Mouse (Mus musculus) gastrocnemius, postnatal 10 days (tissue): ENCODE measurements around the gene Psen1. TPM values are rescaled to one million over a fixed set of nuclear protein-coding genes. Genes with fewer than 3 reads are reported as not detected.

Experiments used
- DNase-seq: peaks from one replicate; pipeline ENCODE4 v3.0.0; 2021; ENCODE audit warnings: mixed read lengths
- total RNA-seq, 2 experiments: library from RNA; stranded (reverse); gene quantifications; 2 replicates each; pipeline ENCODE4 v1.2.3; 2021

Gene Psen1
- total RNA-seq, 2 experiments from 2014 or later: 28.0 to 34.1 TPM

DNA sequence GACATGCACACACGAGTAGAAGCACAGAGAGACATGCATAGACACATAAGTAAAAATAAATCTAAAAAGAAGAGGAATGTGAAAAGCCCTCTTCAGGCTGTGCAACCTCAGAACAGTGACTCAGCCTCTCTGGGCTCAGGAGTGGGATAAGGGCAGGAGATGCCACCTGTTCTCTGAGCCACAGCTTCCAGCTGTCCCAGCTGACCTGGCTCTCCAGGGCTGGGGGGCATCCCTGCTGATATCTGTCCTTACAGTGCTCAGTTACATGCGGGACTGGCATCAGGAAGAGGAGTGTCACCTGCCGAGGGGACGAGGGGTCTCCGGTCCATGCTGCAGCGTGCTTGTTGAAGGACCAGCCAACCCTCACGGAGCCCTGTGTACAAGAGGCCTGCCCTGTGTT lies 88.8 kb downstream of the Psen1 start:
- no peak for DNase-seq

DNA sequence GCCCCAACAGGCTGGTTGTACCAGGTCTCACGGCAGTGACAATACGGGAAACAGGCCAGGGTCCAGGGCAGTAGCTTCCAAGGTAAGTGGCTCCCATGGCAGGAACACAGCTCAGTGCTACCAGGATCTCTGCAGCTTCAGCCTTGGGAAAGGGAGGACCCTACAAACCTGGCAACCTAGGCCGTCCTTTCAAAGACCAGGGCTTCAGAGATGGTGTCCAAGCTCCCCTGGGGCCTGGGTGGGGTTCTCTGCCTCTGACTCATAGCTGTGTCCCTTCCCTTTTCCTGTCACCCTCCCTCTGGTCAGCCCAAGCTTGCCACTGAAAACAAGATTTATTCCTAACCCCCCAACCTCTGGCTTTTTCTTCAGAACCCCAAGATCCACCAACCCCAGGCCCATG lies 92.2 kb downstream of the Psen1 start:
- no peak for DNase-seq

DNA sequence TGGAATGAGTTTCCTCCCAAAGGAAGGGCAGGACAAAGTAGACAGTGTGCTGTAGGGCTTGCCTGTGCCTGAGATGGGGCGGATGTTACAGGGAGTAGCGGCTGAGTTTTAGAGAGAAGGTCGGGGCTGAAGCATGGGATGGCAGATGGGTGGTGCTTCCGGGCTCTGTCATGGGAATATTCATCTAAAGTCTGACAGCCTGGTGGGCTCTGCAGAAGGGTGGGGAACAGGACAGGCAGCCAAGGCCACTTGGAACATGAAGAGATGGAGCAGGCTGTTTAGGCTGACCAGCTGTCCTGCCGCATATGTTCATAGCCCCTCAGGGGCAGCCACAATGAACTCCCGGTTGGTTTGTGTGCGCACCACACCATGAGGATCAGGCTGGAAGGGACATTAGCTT lies 93.3 kb downstream of the Psen1 start:
- no peak for DNase-seq

DNA sequence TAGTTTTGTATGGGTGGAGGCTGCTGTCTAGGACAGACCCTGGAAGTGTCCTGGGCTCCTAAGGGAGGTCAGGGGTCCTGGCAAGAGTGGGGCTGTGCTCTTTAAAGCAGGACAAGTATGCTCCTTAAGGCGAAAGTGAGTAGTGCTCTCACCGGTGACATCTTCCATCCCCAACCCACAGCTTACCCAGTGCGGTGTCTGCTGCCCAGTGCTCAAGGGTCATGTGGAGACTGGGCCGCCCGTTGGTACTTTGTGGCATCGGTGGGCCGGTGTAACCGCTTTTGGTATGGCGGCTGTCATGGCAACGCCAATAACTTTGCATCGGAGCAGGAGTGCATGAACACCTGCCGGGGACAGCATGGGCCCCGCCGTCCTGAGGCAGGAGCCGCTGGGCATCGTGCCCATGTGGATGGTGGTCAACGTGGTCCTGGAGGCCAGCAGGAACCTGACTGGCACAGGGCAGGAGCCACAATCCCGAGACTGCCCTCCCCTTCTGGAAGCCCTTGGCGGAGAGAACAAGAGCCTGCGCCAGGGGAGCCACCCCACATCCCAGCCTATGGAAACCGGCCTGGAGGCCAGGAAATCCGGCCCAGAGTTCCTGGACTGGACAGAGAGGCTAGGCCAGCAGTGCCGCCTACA lies 93.8 kb downstream of the Psen1 start:
- DNase-seq: no peak

DNA sequence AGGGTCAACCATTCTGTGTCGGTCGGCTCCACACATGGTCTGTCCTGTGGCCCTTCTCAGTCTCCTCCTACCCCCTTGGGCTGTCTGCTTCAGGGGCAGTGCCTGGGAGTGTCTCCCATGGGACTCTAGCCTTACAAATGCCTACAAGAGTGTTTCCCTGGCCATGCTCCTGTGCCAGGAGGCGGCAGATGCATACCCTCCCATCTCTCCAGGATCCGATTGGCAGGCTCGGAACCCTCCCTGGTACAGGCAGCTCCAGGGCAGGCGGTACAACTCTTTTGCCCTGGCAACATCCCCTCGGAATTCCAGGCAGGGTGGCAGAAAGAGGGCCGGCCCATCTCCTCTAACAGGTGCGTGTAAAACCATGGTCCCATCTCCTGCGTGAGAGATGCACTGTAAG lies 94.7 kb downstream of the Psen1 start:
- DNase-seq: no peak

Other genes with a start within 250 kb of the Psen1 start
- 10 to 100 TPM; 20.4 to 26.2 TPM for gene Dpf3, start 200.4 kb upstream of the Psen1 start, total RNA-seq
- 10 to 100 TPM; 26.1 to 26.5 TPM for gene Dcaf4, start 167.7 kb upstream of the Psen1 start, total RNA-seq
- gene Zfyve1, start 90.9 kb upstream of the Psen1 start, total RNA-seq: 10 to 100 TPM; 16.5 to 17.7 TPM
- gene Rbm25, start 56.9 kb upstream of the Psen1 start, total RNA-seq: 10 to 100 TPM; 54.6 to 75.1 TPM
- 1 to 10 TPM; 5.9 to 6.6 TPM for gene Papln, start 75.5 kb downstream of the Psen1 start, total RNA-seq
- 10 to 100 TPM; 15.6 to 21.0 TPM for gene Numb, start 233.8 kb downstream of the Psen1 start, total RNA-seq